Mouse (Mus musculus) cerebral cortex, adult 2 months (tissue): ENCODE data around the gene Gm49673.

ENCODE experiments used
- WGBS: fragments of 180-500 bp; shearing (Covaris S2); methylation state at CpG from one replicate; pipeline ENCODE4 v1.1.7; 2018; 5-methylcytosine and 5-hydroxymethylcytosine counted together

Gene Gm49673

DNA sequence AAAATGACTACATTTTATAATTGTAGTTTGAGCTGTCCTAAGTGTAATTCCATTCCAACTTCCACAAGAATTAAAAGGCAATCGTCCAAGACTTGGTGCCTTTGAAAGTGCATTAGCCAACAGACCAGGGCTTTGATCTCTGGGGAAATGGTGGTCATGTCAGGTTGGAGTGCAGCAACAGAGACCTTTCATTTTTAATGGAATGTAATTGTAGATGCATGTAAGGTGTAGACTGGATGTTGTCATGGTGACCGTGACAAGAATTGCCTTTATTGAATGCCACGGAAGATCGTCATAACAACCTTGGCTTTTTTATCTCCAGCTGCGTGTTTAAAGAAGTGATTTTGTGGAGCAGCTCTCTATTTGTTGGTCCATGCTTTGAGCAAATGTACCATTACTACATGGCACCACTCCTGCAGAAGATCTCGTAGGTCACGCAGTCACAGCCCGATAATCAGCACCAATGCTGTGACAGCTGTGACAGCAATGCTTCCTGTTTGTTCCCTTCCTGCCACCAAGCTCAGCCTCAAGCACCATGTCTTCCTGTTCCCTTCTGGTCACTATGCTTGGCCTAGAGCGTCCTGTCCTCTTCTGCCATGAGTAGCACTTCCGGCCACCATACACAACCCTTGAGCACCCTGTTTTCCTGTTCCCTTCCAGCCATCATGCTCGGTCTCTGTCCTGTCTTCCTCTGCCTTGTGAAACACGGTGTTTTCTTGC lies 107.5 kb downstream of the Gm49673 start:
- no CpG with 5 or more reads among the region's 12 CpGs for WGBS

DNA sequence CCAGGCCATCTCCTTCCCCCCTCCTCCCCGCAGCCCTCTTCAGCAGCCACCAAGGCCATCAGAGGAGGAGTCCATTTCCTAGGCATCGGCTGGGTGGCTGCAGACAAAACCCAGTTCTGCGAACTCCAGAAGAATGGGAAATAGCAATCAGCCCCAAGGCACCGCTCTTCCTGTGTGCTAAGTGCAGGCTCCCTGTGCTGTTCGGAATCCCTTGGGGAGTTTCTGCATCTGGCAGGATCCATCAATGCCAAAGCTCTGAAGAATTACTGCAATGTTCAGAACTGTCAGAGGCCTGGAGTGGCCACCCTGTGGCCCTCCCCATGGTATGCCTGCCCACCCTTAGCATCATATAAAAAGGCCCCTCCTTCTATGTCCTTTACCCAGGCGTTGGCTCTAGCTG lies 110.6 kb downstream of the Gm49673 start:
- 76% methylated on average over 4 of the region's 6 CpGs for WGBS
